Mouse (Mus musculus) erythroblast, adult 5-6 weeks (primary cell): Measurements from ENCODE around the gene Cdon. TPM values are rescaled to one million over a fixed set of nuclear protein-coding genes. Genes with fewer than 3 reads are reported as not detected.
"Not testable (repeated sequence)": the region's sequence is repeated elsewhere in the genome, so short reads cannot be mapped to it uniquely, and the experiment has no call there.

Source experiments
- ATAC-seq: replicated peaks from 2 replicates; pipeline ENCODE4 v1.8.0; 2016; ENCODE audit warnings: moderate number of reproducible peaks, mild to moderate bottlenecking, moderate TSS enrichment, inconsistent platforms; ENCODE audit not compliant: poor library complexity, low FRiP score, severe bottlenecking
- total RNA-seq, 2 experiments: library from RNA; stranded (forward) in 1 of 2; stranded (reverse) in 1 of 2; fragments of 150-400 nt in 1 of 2; fragments of 200-764, 138-1000 nt in 1 of 2; gene quantifications; 2 replicates each; pipeline versions ENCODE4 v1.2.3 to v1.2.4; 2015 to 2017; ENCODE audit warnings: low replicate concordance in 2 of 2

Gene Cdon
- total RNA-seq, 2 experiments from 2014 or later, result 0.09 to 0.58 TPM

DNA sequence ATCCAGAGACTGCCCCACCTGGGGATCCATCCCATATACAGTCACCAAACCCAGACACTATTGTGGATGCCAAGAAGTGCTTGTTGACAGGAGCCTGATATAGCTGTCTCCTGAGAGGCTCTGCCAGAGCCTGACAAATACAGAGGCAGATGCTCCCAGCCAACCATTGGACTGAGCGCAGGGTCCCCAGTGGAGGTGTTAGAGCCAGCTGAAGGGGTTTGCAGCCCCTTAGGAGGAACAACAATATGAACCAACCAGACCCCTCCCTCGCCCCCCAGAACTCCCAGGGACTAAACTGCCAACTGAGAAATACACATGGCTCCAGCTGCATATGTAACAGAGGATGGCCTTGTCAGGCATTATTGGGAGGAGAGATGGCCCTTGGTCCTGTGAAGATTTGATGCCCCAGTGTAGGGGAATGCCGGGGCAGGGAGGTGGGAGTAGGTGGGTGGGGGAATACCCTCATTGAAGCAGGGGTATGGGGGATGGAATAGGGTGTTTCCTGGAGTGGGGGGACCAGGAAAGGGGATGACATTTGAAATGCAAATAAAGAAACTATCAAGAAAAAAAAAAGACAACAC is 11.9 kb downstream of the Cdon start:
- not testable (repeated sequence) for ATAC-seq

- ATAC-seq, result no peak
These were observed 13.4 kb downstream of the Cdon start for GRCm38 (mm10) chr9:35434340-35434739.

GRCm38 (mm10) chr9:35435565-35435964 is 14.6 kb downstream of the Cdon start:
- ATAC-seq, result no peak

DNA sequence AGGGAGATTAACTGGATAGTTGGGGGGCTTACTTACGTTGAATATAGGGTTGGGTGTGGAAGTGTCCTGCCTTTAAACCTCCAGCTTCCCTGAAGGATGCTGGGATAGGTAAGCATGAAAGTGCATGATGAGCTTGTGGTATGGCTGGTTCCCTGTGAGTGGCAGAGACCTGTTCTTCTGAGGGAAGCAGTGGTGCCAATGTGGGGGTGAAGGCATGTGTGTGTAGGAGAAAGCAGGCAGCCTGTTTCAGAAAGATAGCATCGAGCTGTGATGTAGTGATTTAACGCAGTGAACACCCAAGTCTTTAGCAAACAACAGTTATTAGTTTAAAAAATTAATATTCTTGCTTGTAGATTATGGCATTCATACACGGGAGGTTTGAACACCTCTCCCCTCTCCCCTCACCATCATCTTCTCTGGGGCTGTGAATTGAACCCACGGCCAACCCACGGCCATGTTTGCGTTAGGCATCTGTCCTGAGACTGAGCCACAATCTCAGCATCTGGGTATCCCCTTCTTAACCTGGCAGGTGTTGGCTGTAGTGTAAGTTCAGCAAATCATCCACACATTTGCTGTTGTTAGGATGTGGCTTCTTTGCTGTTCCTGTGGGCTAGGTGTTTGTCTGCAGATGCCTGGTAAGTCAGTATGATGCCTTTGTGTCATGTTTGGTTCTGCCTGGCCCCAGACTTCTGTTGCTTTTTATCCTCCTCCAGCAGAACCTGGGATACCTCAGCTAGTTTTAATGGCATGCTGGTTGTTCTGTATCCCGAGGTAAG is 17.5 kb downstream of the Cdon start:
- ATAC-seq, result no peak

DNA sequence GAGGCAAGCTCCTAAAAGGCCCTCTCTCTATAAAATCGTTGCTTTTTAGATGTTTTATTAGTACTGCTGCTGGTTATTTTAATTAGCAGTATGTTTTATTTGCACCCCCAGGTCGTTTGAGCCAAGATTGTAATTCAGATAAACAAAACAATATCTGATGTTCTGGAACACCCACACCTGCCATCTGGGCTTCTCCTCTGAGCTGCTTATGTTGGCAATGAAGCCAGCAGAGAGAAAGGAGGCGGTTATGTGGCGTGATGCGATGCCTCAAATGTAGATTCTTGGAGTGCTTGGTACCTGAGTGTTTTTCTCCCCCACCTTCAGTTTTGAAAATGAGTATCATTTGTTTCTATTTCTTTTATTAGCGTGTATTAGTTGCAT is 18.1 kb downstream of the Cdon start:
- no peak for ATAC-seq

DNA sequence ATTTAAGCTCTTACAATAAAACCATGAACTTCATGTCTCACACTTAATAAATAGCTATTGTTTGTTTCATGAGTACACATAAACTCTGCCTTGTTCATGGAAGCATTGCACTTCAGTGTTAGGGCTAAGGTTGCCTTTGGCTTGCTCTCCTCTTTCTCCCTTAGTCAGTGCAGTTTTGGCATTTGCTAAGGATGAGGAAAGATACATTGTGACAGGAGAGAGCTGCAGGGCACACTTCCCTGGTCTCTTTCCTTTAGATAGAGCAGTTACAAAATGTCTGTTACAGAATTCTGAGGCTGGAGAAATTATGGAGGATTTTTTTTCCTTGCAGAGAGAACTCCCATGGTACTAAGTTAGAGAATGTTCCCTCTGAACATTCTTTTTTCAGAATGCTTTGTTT is 18.8 kb downstream of the Cdon start:
- no peak for ATAC-seq

GRCm38 (mm10) chr9:35442476-35442875 is 21.5 kb downstream of the Cdon start:
- ATAC-seq, result no peak

- no peak for ATAC-seq
These were observed 22.9 kb downstream of the Cdon start for GRCm38 (mm10) chr9:35443618-35444511.

GRCm38 (mm10) chr9:35444512-35444886 is 23.6 kb downstream of the Cdon start:
- no peak for ATAC-seq

GRCm38 (mm10) chr9:35446916-35447315 is 26.0 kb downstream of the Cdon start:
- no peak for ATAC-seq

DNA sequence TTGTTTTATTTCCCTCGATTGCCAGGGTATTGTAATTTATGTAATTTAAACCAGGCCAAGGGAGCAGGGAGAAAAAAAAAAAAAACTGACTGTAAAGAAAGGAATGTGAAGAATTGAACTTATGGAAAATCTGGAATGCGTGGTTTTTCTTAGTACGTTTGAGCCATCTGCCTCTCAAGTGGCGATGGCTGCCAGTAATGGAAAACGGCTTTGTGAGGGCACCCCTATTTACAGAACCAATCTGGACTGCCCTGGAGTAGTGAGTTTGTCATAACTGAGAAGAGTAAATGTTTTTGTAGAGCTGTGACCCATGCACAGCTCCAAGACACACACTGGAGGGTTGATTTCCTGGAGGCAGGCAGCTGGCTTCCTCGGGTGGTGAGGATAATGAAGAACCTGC is 32.4 kb downstream of the Cdon start:
- no peak for ATAC-seq

GRCm38 (mm10) chr9:35459594-35459993 is 38.7 kb downstream of the Cdon start:
- no peak for ATAC-seq

GRCm38 (mm10) chr9:35467264-35467817 is 46.4 kb downstream of the Cdon start:
- ATAC-seq, result no peak

- ATAC-seq, result no peak
These were observed 48.0 kb downstream of the Cdon start for GRCm38 (mm10) chr9:35468913-35469312.

DNA sequence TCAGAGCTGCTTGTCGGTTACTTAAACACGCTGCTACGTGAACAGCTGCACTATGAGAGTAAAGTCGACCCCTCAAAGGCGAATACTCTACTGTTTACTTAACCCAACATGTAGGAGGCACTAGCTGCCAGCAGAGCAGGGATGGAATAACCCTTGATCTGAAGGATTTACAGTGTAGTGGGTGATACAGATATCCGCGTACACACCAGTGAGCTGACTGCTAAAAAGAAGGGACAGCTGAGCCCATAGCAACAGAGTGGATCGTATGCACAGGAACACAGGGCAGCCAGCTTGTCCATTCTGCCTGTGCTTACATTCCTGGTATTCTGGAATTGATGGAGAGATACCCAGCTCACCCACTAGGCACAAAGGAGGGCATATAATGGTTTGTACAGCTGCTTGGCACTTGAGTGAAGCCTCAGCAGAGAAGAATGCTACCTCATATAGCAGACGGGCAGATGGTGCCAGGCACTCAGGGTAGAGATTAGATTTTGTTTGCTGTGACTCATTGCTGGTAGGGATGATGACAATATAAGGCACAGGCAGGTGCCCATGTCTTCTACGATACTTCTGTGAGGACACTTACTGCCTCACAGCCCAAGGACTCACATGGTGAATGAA is 53.3 kb downstream of the Cdon start:
- no peak for ATAC-seq

DNA sequence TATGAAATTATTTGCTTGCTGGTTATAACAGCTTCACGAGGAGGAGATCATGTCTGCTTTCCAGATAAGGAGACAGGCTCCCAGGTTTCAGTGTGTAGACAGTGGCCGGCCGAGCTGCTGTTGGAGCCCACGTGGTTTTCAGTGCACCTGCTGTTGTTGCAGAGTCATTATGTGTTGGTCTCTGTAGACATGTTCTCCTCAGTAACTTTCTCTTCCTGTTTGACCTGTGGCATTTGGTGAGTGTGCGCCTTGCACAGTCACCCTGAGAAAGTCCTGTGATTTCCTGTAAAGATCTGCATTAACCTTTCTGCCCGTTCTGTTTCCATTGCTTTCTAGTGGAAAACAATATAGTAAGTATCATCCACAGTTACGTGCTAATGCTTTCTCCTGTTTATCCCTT is 54.5 kb downstream of the Cdon start:
- no peak for ATAC-seq

GRCm38 (mm10) chr9:35479456-35479855 is 58.5 kb downstream of the Cdon start:
- no peak for ATAC-seq

GRCm38 (mm10) chr9:35482014-35482898 is 61.3 kb downstream of the Cdon start:
- no peak for ATAC-seq

- no peak for ATAC-seq
These were observed 63.0 kb downstream of the Cdon start for GRCm38 (mm10) chr9:35483949-35484348.
